Mouse (Mus musculus) left cerebral cortex, postnatal 4 days (tissue): Measurements from ENCODE around the gene Hipk1. TPM values are rescaled to one million over a fixed set of nuclear protein-coding genes. Genes with fewer than 3 reads are reported as not detected.
"Not testable (repeated sequence)": the region's sequence is repeated elsewhere in the genome, so short reads cannot be mapped to it uniquely, and the experiment has no call there.

Source experiments
- DNase-seq: peaks from one replicate; pipeline ENCODE4 v3.0.0-alpha.2; 2022
- intact Hi-C: fragments of 180-260 bp; cut with DNase I; formaldehyde crosslinking; loops from one replicate; pipeline ENCODE4 v1.15.1; 2025
- total RNA-seq, 2 experiments: library from RNA; stranded (reverse); gene quantifications; 2 replicates each; pipeline ENCODE4 v1.2.3; 2021

Hipk1 gene
- total RNA-seq, 2 experiments from 2014 or later: 66.7 to 69.9 TPM

GRCm38 (mm10) chr3:103799507-103799906 lies 8.1 kb upstream of the Hipk1 start:
- intact Hi-C loops: no loop called here
- no peak for DNase-seq

GRCm38 (mm10) chr3:103796389-103796788 lies 5.0 kb upstream of the Hipk1 start:
- DNase-seq: no peak
- intact Hi-C loops: no loop called here

GRCm38 (mm10) chr3:103792566-103792965 lies 1.2 kb upstream of the Hipk1 start:
- DNase-seq: no peak
- intact Hi-C loops: no loop called here

- intact Hi-C loops, DNase-seq: not testable (repeated sequence)
These were observed 696 bp upstream of the Hipk1 start for GRCm38 (mm10) chr3:103792111-103792406.

- peak; percentile 32 for DNase-seq
- intact Hi-C loops: no loop called here
These were observed 817 bp downstream of the Hipk1 start for GRCm38 (mm10) chr3:103790346-103791145.

GRCm38 (mm10) chr3:103789891-103790345 lies 1.4 kb downstream of the Hipk1 start:
- intact Hi-C loops: no loop called here
- no peak for DNase-seq

- no peak for DNase-seq
These were observed 2.3 kb downstream of the Hipk1 start for GRCm38 (mm10) chr3:103789096-103789495.

GRCm38 (mm10) chr3:103787225-103787624 lies 4.1 kb downstream of the Hipk1 start:
- no peak for DNase-seq
- intact Hi-C loops: no loop called here

More at GRCm38 (mm10) chr3:103789096-103789495, 2.3 kb downstream of the Hipk1 start:
- intact Hi-C loops: no loop called here

- intact Hi-C loops: no loop called here
These were observed 8.3 kb downstream of the Hipk1 start for GRCm38 (mm10) chr3:103782844-103783609.

GRCm38 (mm10) chr3:103780777-103781176 lies 10.6 kb downstream of the Hipk1 start:
- intact Hi-C loops: no loop called here
- DNase-seq: no peak

More at GRCm38 (mm10) chr3:103782844-103783609, 8.3 kb downstream of the Hipk1 start:
- no peak for DNase-seq

- DNase-seq: no peak
- intact Hi-C loops: no loop called here
These were observed 11.1 kb downstream of the Hipk1 start for GRCm38 (mm10) chr3:103780271-103780670.

GRCm38 (mm10) chr3:103779183-103779582 lies 12.2 kb downstream of the Hipk1 start:
- intact Hi-C loops: no loop called here

GRCm38 (mm10) chr3:103778660-103779059 lies 12.7 kb downstream of the Hipk1 start:
- no peak for DNase-seq
- intact Hi-C loops: no loop called here

More at GRCm38 (mm10) chr3:103779183-103779582, 12.2 kb downstream of the Hipk1 start:
- DNase-seq: no peak

- no peak for DNase-seq
- intact Hi-C loops: no loop called here
These were observed 13.4 kb downstream of the Hipk1 start for GRCm38 (mm10) chr3:103777940-103778339.

GRCm38 (mm10) chr3:103774009-103774408 lies 17.4 kb downstream of the Hipk1 start:
- intact Hi-C loops: no loop called here

GRCm38 (mm10) chr3:103773508-103773907 lies 17.9 kb downstream of the Hipk1 start:
- DNase-seq: no peak
- intact Hi-C loops: no loop called here

More at GRCm38 (mm10) chr3:103774009-103774408, 17.4 kb downstream of the Hipk1 start:
- DNase-seq: no peak

GRCm38 (mm10) chr3:103772846-103773245 lies 18.5 kb downstream of the Hipk1 start:
- no peak for DNase-seq
- intact Hi-C loops: no loop called here

GRCm38 (mm10) chr3:103771531-103772130 lies 19.7 kb downstream of the Hipk1 start:
- intact Hi-C loops: no loop called here
- DNase-seq: peak; percentile 44

- intact Hi-C loops: no loop called here
- DNase-seq: no peak
These were observed 24.6 kb downstream of the Hipk1 start for GRCm38 (mm10) chr3:103766789-103767188.

- intact Hi-C loops: no loop called here
- DNase-seq: no peak
These were observed 31.9 kb downstream of the Hipk1 start for GRCm38 (mm10) chr3:103759261-103759970.

GRCm38 (mm10) chr3:103758456-103758855 lies 32.9 kb downstream of the Hipk1 start:
- DNase-seq: no peak
- intact Hi-C loops: no loop called here
